Mouse (Mus musculus) Patski (cell line): ENCODE measurements around the gene Scyl1. TPM values are rescaled to one million over a fixed set of nuclear protein-coding genes. Genes with fewer than 3 reads are reported as not detected.

Experiments used
- ATAC-seq: fragments of 100-300 bp; one replicate; pipeline ENCODE4 v1.8.0; 2021
- CTCF ChIA-PET: fragments of 350-600 bp; sonication (Branson Sonifier 250); formaldehyde crosslinking; loops from one replicate; lab custom pipeline; 2022; ENCODE audit warnings: inconsistent platforms; lab: Charles Lee
- POLR2A ChIA-PET: fragments of 350-600 bp; sonication (Branson Sonifier 250); formaldehyde crosslinking; loops from one replicate; lab custom pipeline; 2022; ENCODE audit warnings: antibody characterized with exemption, inconsistent platforms; lab: Charles Lee
- DNase-seq: peaks from one replicate; pipeline ENCODE4 v3.0.0-alpha.2; 2011; ENCODE audit warnings: low read depth, low spot score
- H3K27me3 ChIP-seq: fragments of 371-371 bp; one replicate; pipeline ENCODE4 v1.5.1; 2021
- CTCF ChIP-seq: fragments of 100-300 bp; IDR thresholded peaks from one replicate; pipeline ENCODE4 v1.5.1; 2021
- in situ Hi-C: fragments of 300-500 bp; cut with MboI; formaldehyde crosslinking; loops from 3 replicates; pipeline ENCODE4 v1.11.1; 2018; ENCODE audit warnings: low pct_unique_long_range_greater_than_20kb, mixed read lengths
- polyA plus RNA-seq: library from polyadenylated mRNA; unstranded; gene quantifications from one replicate; pipeline ENCODE4 v1.2.3, GENCODE M21; 2021

The Scyl1 gene
- polyA plus RNA-seq, 1 experiment from 2014 or later: 117 TPM

GRCm38 (mm10) chr19:5740320-5741317, 30.6 kb downstream of the Scyl1 start, which contains the start of gene Ltbp3:
TSS of gene Ltbp3 (plus strand) at chr19:5740904.
- ChIA-PET CTCF (interaction anchor here (0.9 to 2.7 kb wide), 3 partner anchors 12 to 30 kb away, joined by 3 to 17 read pairs (median 5); partner anchors contain the start of genes Ehbp1l1 and Fam89b), POLR2A (interaction anchor here (0.6 to 4.5 kb wide), 9 partner anchors 11 to 1392 kb away, joined by 3 to 38 read pairs (median 3); partner anchors contain the start of genes Ehbp1l1 and Fam89b)
- TF ChIP-seq CTCF: no peak
- no peaks in the 10 kb centered on the region for H3K27me3 ChIP-seq
- no peak for ATAC-seq
- DNase-seq: no peak
- in situ Hi-C loops: no loop called here

GRCm38 (mm10) chr19:5739446-5739845, 31.8 kb downstream of the Scyl1 start:
- ChIA-PET POLR2A (interaction anchor here (0.7 to 4.5 kb wide), 5 partner anchors 10 to 290 kb away, joined by 3 to 38 read pairs (median 7); partner anchors contain the start of genes Ehbp1l1 and Fam89b), CTCF (no interaction called here)
- ATAC-seq (no peak), DNase-seq (no peak)
- H3K27me3 ChIP-seq: no peaks in the 10 kb centered on the region
- TF ChIP-seq CTCF: no peak
- in situ Hi-C loops: no loop called here

- DNase-seq (no peak), ATAC-seq (no peak)
- in situ Hi-C loops: no loop called here
- CTCF ChIA-PET: interaction anchor here (0.8 to 1.1 kb wide), 2 partner anchors 10 to 45 kb away, joined by 3 read pairs; no protein-coding TSS in a partner anchor
- POLR2A ChIA-PET: interaction anchor here (0.6 to 1.9 kb wide), 3 partner anchors 9 to 12 kb away, joined by 3 to 6 read pairs (median 4); partner anchors contain the start of gene Ehbp1l1
- no peaks in the 10 kb centered on the region for H3K27me3 ChIP-seq
- no peak for TF ChIP-seq CTCF
These were observed 36.9 kb downstream of the Scyl1 start for GRCm38 (mm10) chr19:5734325-5734724.

GRCm38 (mm10) chr19:5731264-5731978, 39.8 kb downstream of the Scyl1 start:
- DNase-seq: no peak
- in situ Hi-C loops: no loop called here
- CTCF ChIA-PET: interaction anchor here (1.1 to 1.8 kb wide), 3 partner anchors 21 to 202 kb away, joined by 3 to 5 read pairs (median 5); no protein-coding TSS in a partner anchor
- no peak for ATAC-seq
- POLR2A ChIA-PET: interaction anchor here (0.9 to 4.1 kb wide), 3 partner anchors 10 to 40 kb away, joined by 4 to 38 read pairs (median 5); partner anchors contain the start of genes Ltbp3 and Scyl1
- no peaks in the 10 kb centered on the region for H3K27me3 ChIP-seq
- no peak for TF ChIP-seq CTCF

GRCm38 (mm10) chr19:5730314-5731186, 40.7 kb downstream of the Scyl1 start:
- no peaks in the 10 kb centered on the region for H3K27me3 ChIP-seq
- DNase-seq: no peak
- ATAC-seq: no peak
- in situ Hi-C loops: no loop called here
- no peak for TF ChIP-seq CTCF
- ChIA-PET POLR2A (interaction anchor here (4.1 kb wide), 1 partner anchor 11 kb away, joined by 38 read pairs; the partner anchor contains the start of gene Ltbp3), CTCF (interaction anchor here (1.5 to 3.6 kb wide), 3 partner anchors 12 to 32 kb away, joined by 5 to 17 read pairs (median 5); no protein-coding TSS in a partner anchor)

- ATAC-seq (peak; percentile 65), DNase-seq (no peak)
- ChIA-PET CTCF (interaction anchor here (1.6 to 3.6 kb wide), 3 partner anchors 13 to 58 kb away, joined by 6 to 17 read pairs (median 6); no protein-coding TSS in a partner anchor), POLR2A (interaction anchor here (1.1 to 4.1 kb wide), 7 partner anchors 9 to 41 kb away, joined by 3 to 38 read pairs (median 4); partner anchors contain the start of genes Ltbp3 and Scyl1)
- H3K27me3 ChIP-seq: no peaks in the 10 kb centered on the region
- in situ Hi-C loops: no loop called here
- TF ChIP-seq CTCF: no peak
These were observed 41.8 kb downstream of the Scyl1 start, which contains the start of gene Fam89b for GRCm38 (mm10) chr19:5729444-5729815. TSS of gene Fam89b (minus strand) at chr19:5729653.

GRCm38 (mm10) chr19:5728631-5729443, 42.4 kb downstream of the Scyl1 start:
- in situ Hi-C loops: no loop called here

GRCm38 (mm10) chr19:5727701-5728100, 43.5 kb downstream of the Scyl1 start:
- ATAC-seq: no peak
- in situ Hi-C loops: no loop called here
- no peak for DNase-seq
- CTCF ChIA-PET: interaction anchor here (0.8 to 5.2 kb wide), 9 partner anchors 11 to 147 kb away, joined by 3 to 48 read pairs (median 4); partner anchors contain the start of gene Frmd8
- POLR2A ChIA-PET: interaction anchor here (0.7 to 4.1 kb wide), 7 partner anchors 11 to 43 kb away, joined by 3 to 38 read pairs (median 6); partner anchors contain the start of genes Ltbp3 and Scyl1
- H3K27me3 ChIP-seq: no peaks in the 10 kb centered on the region
- TF ChIP-seq CTCF: no peak

More at GRCm38 (mm10) chr19:5728631-5729443, 42.4 kb downstream of the Scyl1 start:
- no peak for TF ChIP-seq CTCF
- ChIA-PET POLR2A (interaction anchor here (0.7 to 4.1 kb wide), 9 partner anchors 8 to 42 kb away, joined by 3 to 38 read pairs (median 4); partner anchors contain the start of genes Ltbp3 and Scyl1), CTCF (interaction anchor here (0.7 to 5.2 kb wide), 9 partner anchors 13 to 146 kb away, joined by 3 to 48 read pairs (median 4); partner anchors contain the start of gene Frmd8)
- H3K27me3 ChIP-seq: no peaks in the 10 kb centered on the region
- DNase-seq (no peak), ATAC-seq (peak; percentile 10)
